Mouse (Mus musculus): ENCODE measurements around the gene Polr2a. TPM values are rescaled to one million over a fixed set of nuclear protein-coding genes. Genes with fewer than 3 reads are reported as not detected.

Gene Polr2a
- polyA plus RNA-seq, 1 experiment from 2014 or later = 58.4 TPM

DNA sequence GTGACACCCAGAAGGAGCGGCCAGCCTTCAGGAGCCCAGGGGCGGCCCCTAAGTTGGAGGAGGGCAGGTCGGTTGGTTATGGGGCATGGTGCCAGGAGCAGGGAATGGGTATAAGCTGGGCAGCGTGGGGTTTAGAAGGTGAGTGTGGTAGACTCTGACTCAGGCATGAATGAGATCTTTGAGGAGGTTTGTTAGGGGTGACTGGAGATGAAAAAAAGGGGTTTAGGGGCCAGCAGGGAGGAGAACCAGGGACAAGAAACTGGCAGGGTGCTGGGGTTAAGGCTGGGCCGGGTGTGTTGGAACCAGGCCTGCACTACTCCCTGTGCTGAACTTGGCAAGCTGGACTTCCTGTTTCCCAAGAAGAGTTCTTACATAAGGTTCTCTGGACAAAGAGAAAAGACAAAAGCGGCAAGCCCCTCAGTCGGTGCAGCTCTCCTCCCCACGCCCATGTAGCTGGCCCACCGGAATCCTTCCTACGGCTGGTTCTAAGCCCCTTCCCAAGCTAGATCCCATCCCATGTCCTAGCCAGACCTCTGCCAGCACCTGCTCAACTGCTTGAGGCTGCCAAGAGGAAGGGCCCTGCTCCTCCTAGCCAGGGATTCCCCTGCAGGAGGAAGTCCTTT is 72.8 kb downstream of the Polr2a start, which contains the start of gene Tnfsf13:
Gene Tnfsf13 (minus strand): TSS at position 259 of the 623 bp plus-strand sequence.
- H3K9me3 ChIP-seq (ENCODE audit: control insufficient read depth, low read length) = no peaks in the 10 kb centered on the region
- H3K36me3 ChIP-seq (ENCODE audit: control insufficient read depth, insufficient read depth, low read length) = no peaks in the 10 kb centered on the region
- peaks cover 23% of the 10 kb centered on the region; the same call in 1 of the 2 replicates for H3K4me1 ChIP-seq (ENCODE audit: control insufficient read depth, insufficient read depth, low read length)
- no peak within 1 kb of the TSS; the same call in 1 of the 2 replicates for H3K4me2 ChIP-seq (replicated peaks; ENCODE audit: low read depth, low read length)
- H3K27ac ChIP-seq (ENCODE audit: low read depth, low read length) = peak within 1 kb of the TSS; percentile 47; the same call in 1 of the 2 replicates
- no peak for ATAC-seq (ENCODE audit: low FRiP score, low TSS enrichment)
- no peak within 1 kb of the TSS for H3K4me3 ChIP-seq (ENCODE audit: low read length)
- H3K9ac ChIP-seq (ENCODE audit: low read depth, low read length) = no peak within 1 kb of the TSS
- H3K27me3 ChIP-seq (ENCODE audit: control insufficient read depth, insufficient read depth, low read length) = no peaks in the 10 kb centered on the region
- WGBS = 73% methylated on average over 10 of the region's 10 CpGs

- H3K4me2 ChIP-seq (replicated peaks; ENCODE audit: low read depth, low read length) = no peak overlapping the region
- no peaks in the 10 kb centered on the region for H3K9me3 ChIP-seq (ENCODE audit: control insufficient read depth, low read length)
- peaks cover 28% of the 10 kb centered on the region; the same call in 1 of the 2 replicates for H3K4me1 ChIP-seq (ENCODE audit: control insufficient read depth, insufficient read depth, low read length)
- H3K9ac ChIP-seq (ENCODE audit: low read depth, low read length) = no peak overlapping the region
- peaks cover 5% of the 10 kb centered on the region; the same call in 1 of the 2 replicates for H3K36me3 ChIP-seq (ENCODE audit: control insufficient read depth, insufficient read depth, low read length)
- no peak overlapping the region for H3K4me3 ChIP-seq (ENCODE audit: low read length)
- WGBS = 86% methylated on average over 6 of the region's 6 CpGs
- ATAC-seq (ENCODE audit: low FRiP score, low TSS enrichment) = no peak
- H3K27ac ChIP-seq (ENCODE audit: low read depth, low read length) = no peak overlapping the region
- no peaks in the 10 kb centered on the region for H3K27me3 ChIP-seq (ENCODE audit: control insufficient read depth, insufficient read depth, low read length)
Measured at GRCm38 (mm10) chr11:69684936-69685335, 73.5 kb downstream of the Polr2a start.

GRCm38 (mm10) chr11:69684128-69684745 is 74.2 kb downstream of the Polr2a start:
- Histone ChIP-seq H3K9me3 (ENCODE audit: control insufficient read depth, low read length) (no peaks in the 10 kb centered on the region), H3K4me3 (ENCODE audit: low read length) (no peak overlapping the region), H3K36me3 (ENCODE audit: control insufficient read depth, insufficient read depth, low read length) (peaks cover 12% of the 10 kb centered on the region; the same call in 1 of the 2 replicates), H3K27ac (ENCODE audit: low read depth, low read length) (no peak overlapping the region), H3K27me3 (ENCODE audit: control insufficient read depth, insufficient read depth, low read length) (no peaks in the 10 kb centered on the region), H3K9ac (ENCODE audit: low read depth, low read length) (no peak overlapping the region), H3K4me1 (ENCODE audit: control insufficient read depth, insufficient read depth, low read length) (peaks cover 29% of the 10 kb centered on the region; the same call in 1 of the 2 replicates), H3K4me2 (replicated peaks; ENCODE audit: low read depth, low read length) (no peak overlapping the region)
- ATAC-seq (ENCODE audit: low FRiP score, low TSS enrichment) = no peak
- WGBS = 83% methylated on average over 12 of the region's 12 CpGs

Other genes with a start within 250 kb of the Polr2a start
- gene Dnah2, start 209.5 kb downstream of the Polr2a start, polyA plus RNA-seq (2014; fragmentation: Nextera tagmentation; extraction: Ambion mirVana) = 0.87 and 1.5 TPM in 2 replicates
- 3.9 and 9.0 TPM in 2 replicates for gene Efnb3, start 198.4 kb downstream of the Polr2a start, polyA plus RNA-seq (2014; fragmentation: Nextera tagmentation; extraction: Ambion mirVana)
- 26.9 and 31.9 TPM in 2 replicates for gene Wrap53, start 178.4 kb downstream of the Polr2a start, polyA plus RNA-seq (2014; fragmentation: Nextera tagmentation; extraction: Ambion mirVana)
- 214 and 219 TPM in 2 replicates for gene Trp53, start 178.3 kb downstream of the Polr2a start, polyA plus RNA-seq (2014; fragmentation: Nextera tagmentation; extraction: Ambion mirVana)
- gene Atp1b2, start 152.7 kb downstream of the Polr2a start, polyA plus RNA-seq (2014; fragmentation: Nextera tagmentation; extraction: Ambion mirVana) = 7.6 and 11.4 TPM in 2 replicates
- not detected in 2 replicates for gene Shbg, start 140.7 kb downstream of the Polr2a start, polyA plus RNA-seq (2014; fragmentation: Nextera tagmentation; extraction: Ambion mirVana)
- 16.9 and 22.6 TPM in 2 replicates for gene Sat2, start 136.6 kb downstream of the Polr2a start, polyA plus RNA-seq (2014; fragmentation: Nextera tagmentation; extraction: Ambion mirVana)
- 30.7 and 33.3 TPM in 2 replicates for gene Fxr2, start 125.6 kb downstream of the Polr2a start, polyA plus RNA-seq (2014; fragmentation: Nextera tagmentation; extraction: Ambion mirVana)
- gene Sox15, start 103.3 kb downstream of the Polr2a start, polyA plus RNA-seq (2014; fragmentation: Nextera tagmentation; extraction: Ambion mirVana) = 0.51 TPM in 1 of 2 replicates, not detected in the other
- 42.3 and 71.8 TPM in 2 replicates for gene Mpdu1, start 96.0 kb downstream of the Polr2a start, polyA plus RNA-seq (2014; fragmentation: Nextera tagmentation; extraction: Ambion mirVana)
- gene Cd68, start 92.5 kb downstream of the Polr2a start, polyA plus RNA-seq (2014; fragmentation: Nextera tagmentation; extraction: Ambion mirVana) = 8.5 and 10.5 TPM in 2 replicates
- gene Eif4a1, start 86.2 kb downstream of the Polr2a start, polyA plus RNA-seq (2014; fragmentation: Nextera tagmentation; extraction: Ambion mirVana) = 729 and 1,177 TPM in 2 replicates
- gene Senp3, start 76.6 kb downstream of the Polr2a start, polyA plus RNA-seq (2014; fragmentation: Nextera tagmentation; extraction: Ambion mirVana) = 95.2 and 102 TPM in 2 replicates
- 0.34 and 0.60 TPM in 2 replicates for gene Tnfsf13, start 72.9 kb downstream of the Polr2a start, polyA plus RNA-seq (2014; fragmentation: Nextera tagmentation; extraction: Ambion mirVana)
- gene Tnfsf12, start 62.8 kb downstream of the Polr2a start, polyA plus RNA-seq (2014; fragmentation: Nextera tagmentation; extraction: Ambion mirVana) = 6.9 and 8.6 TPM in 2 replicates
- gene Tnfsfm13, start 62.5 kb downstream of the Polr2a start, polyA plus RNA-seq (2014; fragmentation: Nextera tagmentation; extraction: Ambion mirVana) = 4.6 and 4.9 TPM in 2 replicates
- gene Slc35g3, start 3.3 kb upstream of the Polr2a start, polyA plus RNA-seq (2014; fragmentation: Nextera tagmentation; extraction: Ambion mirVana) = 0.23 and 0.36 TPM in 2 replicates
- 2.0 and 2.2 TPM in 2 replicates for gene Zbtb4, start 7.3 kb upstream of the Polr2a start, polyA plus RNA-seq (2014; fragmentation: Nextera tagmentation; extraction: Ambion mirVana)
- 4.6 and 6.5 TPM in 2 replicates for gene Chrnb1, start 37.3 kb upstream of the Polr2a start, polyA plus RNA-seq (2014; fragmentation: Nextera tagmentation; extraction: Ambion mirVana)
- gene Fgf11, start 43.2 kb upstream of the Polr2a start, polyA plus RNA-seq (2014; fragmentation: Nextera tagmentation; extraction: Ambion mirVana) = 1.7 and 1.9 TPM in 2 replicates
- 6.4 and 7.7 TPM in 2 replicates for gene Tmem102, start 47.0 kb upstream of the Polr2a start, polyA plus RNA-seq (2014; fragmentation: Nextera tagmentation; extraction: Ambion mirVana)
- not detected in 2 replicates for gene Gm39566, start 56.7 kb upstream of the Polr2a start, polyA plus RNA-seq (2014; fragmentation: Nextera tagmentation; extraction: Ambion mirVana)
- gene Spem2, start 59.8 kb upstream of the Polr2a start, polyA plus RNA-seq (2014; fragmentation: Nextera tagmentation; extraction: Ambion mirVana) = not detected in 2 replicates
- gene Spem1, start 63.5 kb upstream of the Polr2a start, polyA plus RNA-seq (2014; fragmentation: Nextera tagmentation; extraction: Ambion mirVana) = 0.27 TPM in 1 of 2 replicates, not detected in the other
- 7.8 and 8.5 TPM in 2 replicates for gene Nlgn2, start 79.1 kb upstream of the Polr2a start, polyA plus RNA-seq (2014; fragmentation: Nextera tagmentation; extraction: Ambion mirVana)
- gene Tmem256, start 79.9 kb upstream of the Polr2a start, polyA plus RNA-seq (2014; fragmentation: Nextera tagmentation; extraction: Ambion mirVana) = 354 and 512 TPM in 2 replicates
- 84.3 and 105 TPM in 2 replicates for gene Plscr3, start 87.7 kb upstream of the Polr2a start, polyA plus RNA-seq (2014; fragmentation: Nextera tagmentation; extraction: Ambion mirVana)
- 2.3 and 4.9 TPM in 2 replicates for gene Tnk1, start 100.1 kb upstream of the Polr2a start, polyA plus RNA-seq (2014; fragmentation: Nextera tagmentation; extraction: Ambion mirVana)
- gene Tmem95, start 119.4 kb upstream of the Polr2a start, polyA plus RNA-seq (2014; fragmentation: Nextera tagmentation; extraction: Ambion mirVana) = not detected in 2 replicates
- gene Kctd11, start 122.8 kb upstream of the Polr2a start, polyA plus RNA-seq (2014; fragmentation: Nextera tagmentation; extraction: Ambion mirVana) = 3.8 and 6.4 TPM in 2 replicates
- gene Acap1, start 136.9 kb upstream of the Polr2a start, polyA plus RNA-seq (2014; fragmentation: Nextera tagmentation; extraction: Ambion mirVana) = 0.20 and 0.28 TPM in 2 replicates
- gene 2810408A11Rik, start 142.3 kb upstream of the Polr2a start, polyA plus RNA-seq (2014; fragmentation: Nextera tagmentation; extraction: Ambion mirVana) = 12.4 and 15.1 TPM in 2 replicates
- gene Neurl4, start 142.4 kb upstream of the Polr2a start, polyA plus RNA-seq (2014; fragmentation: Nextera tagmentation; extraction: Ambion mirVana) = 13.0 and 16.3 TPM in 2 replicates
- gene Gps2, start 155.3 kb upstream of the Polr2a start, polyA plus RNA-seq (2014; fragmentation: Nextera tagmentation; extraction: Ambion mirVana) = 73.4 and 82.0 TPM in 2 replicates
- 2,108 and 2,169 TPM in 2 replicates for gene Eif5a, start 163.3 kb upstream of the Polr2a start, polyA plus RNA-seq (2014; fragmentation: Nextera tagmentation; extraction: Ambion mirVana)
- 10.1 and 10.7 TPM in 2 replicates for gene Ybx2, start 177.2 kb upstream of the Polr2a start, polyA plus RNA-seq (2014; fragmentation: Nextera tagmentation; extraction: Ambion mirVana)
- 11.7 and 14.1 TPM in 2 replicates for gene Slc2a4, start 189.6 kb upstream of the Polr2a start, polyA plus RNA-seq (2014; fragmentation: Nextera tagmentation; extraction: Ambion mirVana)
- 117 and 132 TPM in 2 replicates for gene Cldn7, start 206.1 kb upstream of the Polr2a start, polyA plus RNA-seq (2014; fragmentation: Nextera tagmentation; extraction: Ambion mirVana)
- 34.5 and 50.1 TPM in 2 replicates for gene Ctdnep1, start 222.5 kb upstream of the Polr2a start, polyA plus RNA-seq (2014; fragmentation: Nextera tagmentation; extraction: Ambion mirVana)
- gene Elp5, start 223.9 kb upstream of the Polr2a start, polyA plus RNA-seq (2014; fragmentation: Nextera tagmentation; extraction: Ambion mirVana) = 117 and 141 TPM in 2 replicates
- 426 and 499 TPM in 2 replicates for gene Gabarap, start 232.5 kb upstream of the Polr2a start, polyA plus RNA-seq (2014; fragmentation: Nextera tagmentation; extraction: Ambion mirVana)
- 48.5 and 63.1 TPM in 2 replicates for gene Phf23, start 237.1 kb upstream of the Polr2a start, polyA plus RNA-seq (2014; fragmentation: Nextera tagmentation; extraction: Ambion mirVana)
- 28.2 and 34.9 TPM in 2 replicates for gene Dvl2, start 242.0 kb upstream of the Polr2a start, polyA plus RNA-seq (2014; fragmentation: Nextera tagmentation; extraction: Ambion mirVana)